Mouse (Mus musculus): ENCODE data around the gene Cmtm8. TPM values are rescaled to one million over a fixed set of nuclear protein-coding genes. Genes with fewer than 3 reads are reported as not detected.
A peak's percentile ranks its signal among the peaks of the same experiment; 100 is the strongest.

Cmtm8 gene
- polyA plus RNA-seq, 1 experiment from 2014 or later, result 118 TPM

- peaks cover 4% of the 10 kb centered on the region; the same call in 1 of the 2 replicates for H3K36me3 ChIP-seq (ENCODE audit: control insufficient read depth, insufficient read depth, low read length)
- H3K27me3 ChIP-seq (ENCODE audit: control insufficient read depth, insufficient read depth, low read depth, low read length), result no peaks in the 10 kb centered on the region
- H3K9me3 ChIP-seq (ENCODE audit: control insufficient read depth, low read length), result no peaks in the 10 kb centered on the region; the same call in 1 of the 2 replicates
- ATAC-seq (ENCODE audit: low read depth), result peak; percentile 27; the same call in 1 of the 2 replicates
- H3K9ac ChIP-seq (ENCODE audit: low read length), result no peak overlapping the region
- no peak overlapping the region for H3K27ac ChIP-seq (ENCODE audit: low read length)
- 46% methylated on average over 4 of the region's 4 CpGs for WGBS
- no peak overlapping the region for H3K4me2 ChIP-seq (ENCODE audit: low read depth, low read length)
- peaks cover 10% of the 10 kb centered on the region; the same call in 1 of the 2 replicates for H3K4me1 ChIP-seq (replicated peaks; ENCODE audit: control insufficient read depth, insufficient read depth, low read length)
- H3K4me3 ChIP-seq (ENCODE audit: low read length), result no peak overlapping the region
Measured at GRCm38 (mm10) chr9:114775272-114775671, 68.7 kb downstream of the Cmtm8 start.

- whole genome bisulfite sequencing, result 57% methylated on average over 6 of the region's 6 CpGs
- Histone ChIP-seq H3K4me1 (replicated peaks; ENCODE audit: control insufficient read depth, insufficient read depth, low read length) (peaks cover 7% of the 10 kb centered on the region; the same call in 1 of the 2 replicates), H3K36me3 (ENCODE audit: control insufficient read depth, insufficient read depth, low read length) (peaks cover 4% of the 10 kb centered on the region; the same call in 1 of the 2 replicates), H3K4me3 (ENCODE audit: low read length) (no peak overlapping the region), H3K4me2 (ENCODE audit: low read depth, low read length) (no peak overlapping the region), H3K27ac (ENCODE audit: low read length) (no peak overlapping the region), H3K9ac (ENCODE audit: low read length) (no peak overlapping the region), H3K27me3 (ENCODE audit: control insufficient read depth, insufficient read depth, low read depth, low read length) (no peaks in the 10 kb centered on the region), H3K9me3 (ENCODE audit: control insufficient read depth, low read length) (no peaks in the 10 kb centered on the region; the same call in 1 of the 2 replicates)
- no peak for ATAC-seq (ENCODE audit: low read depth)
Measured at GRCm38 (mm10) chr9:114774629-114775028, 69.3 kb downstream of the Cmtm8 start.

GRCm38 (mm10) chr9:114771565-114771964, 72.4 kb downstream of the Cmtm8 start:
- Histone ChIP-seq H3K4me2 (ENCODE audit: low read depth, low read length) (no peak overlapping the region), H3K9me3 (ENCODE audit: control insufficient read depth, low read length) (no peaks in the 10 kb centered on the region; the same call in 1 of the 2 replicates), H3K27ac (ENCODE audit: low read length) (no peak overlapping the region), H3K27me3 (ENCODE audit: control insufficient read depth, insufficient read depth, low read depth, low read length) (no peaks in the 10 kb centered on the region), H3K36me3 (ENCODE audit: control insufficient read depth, insufficient read depth, low read length) (peaks cover 4% of the 10 kb centered on the region; the same call in 1 of the 2 replicates), H3K4me3 (ENCODE audit: low read length) (no peak overlapping the region), H3K9ac (ENCODE audit: low read length) (no peak overlapping the region), H3K4me1 (replicated peaks; ENCODE audit: control insufficient read depth, insufficient read depth, low read length) (peaks cover 11% of the 10 kb centered on the region; the same call in 1 of the 2 replicates)
- ATAC-seq (ENCODE audit: low read depth), result no peak
- 83% methylated on average over 7 of the region's 7 CpGs for WGBS

- no peak for ATAC-seq (ENCODE audit: low read depth)
- Histone ChIP-seq H3K27me3 (ENCODE audit: control insufficient read depth, insufficient read depth, low read depth, low read length) (no peaks in the 10 kb centered on the region), H3K27ac (ENCODE audit: low read length) (no peak overlapping the region), H3K4me1 (replicated peaks; ENCODE audit: control insufficient read depth, insufficient read depth, low read length) (peaks cover 9% of the 10 kb centered on the region; the same call in 1 of the 2 replicates), H3K4me2 (ENCODE audit: low read depth, low read length) (no peak overlapping the region), H3K9ac (ENCODE audit: low read length) (no peak overlapping the region), H3K4me3 (ENCODE audit: low read length) (no peak overlapping the region), H3K36me3 (ENCODE audit: control insufficient read depth, insufficient read depth, low read length) (peaks cover 6% of the 10 kb centered on the region; the same call in 1 of the 2 replicates), H3K9me3 (ENCODE audit: control insufficient read depth, low read length) (no peaks in the 10 kb centered on the region; the same call in 1 of the 2 replicates)
- WGBS, result 85% methylated on average over 4 of the region's 4 CpGs
Measured at GRCm38 (mm10) chr9:114770224-114770623, 73.7 kb downstream of the Cmtm8 start.

- H3K9ac ChIP-seq (ENCODE audit: low read length), result no peak overlapping the region; the same call in 1 of the 2 replicates
- peaks cover 6% of the 10 kb centered on the region; the same call in 1 of the 2 replicates for H3K36me3 ChIP-seq (ENCODE audit: control insufficient read depth, insufficient read depth, low read length)
- H3K27ac ChIP-seq (ENCODE audit: low read length), result no peak overlapping the region
- H3K4me3 ChIP-seq (ENCODE audit: low read length), result no peak overlapping the region
- no peak overlapping the region for H3K4me2 ChIP-seq (ENCODE audit: low read depth, low read length)
- H3K27me3 ChIP-seq (ENCODE audit: control insufficient read depth, insufficient read depth, low read depth, low read length), result no peaks in the 10 kb centered on the region
- no peaks in the 10 kb centered on the region; the same call in 1 of the 2 replicates for H3K9me3 ChIP-seq (ENCODE audit: control insufficient read depth, low read length)
- WGBS, result 38% methylated on average over 10 of the region's 10 CpGs
- 0 out of 2 replicates have a peak, but pooled peaks have one; percentile 37 for ATAC-seq (ENCODE audit: low read depth)
- H3K4me1 ChIP-seq (replicated peaks; ENCODE audit: control insufficient read depth, insufficient read depth, low read length), result peaks cover 6% of the 10 kb centered on the region; the same call in 1 of the 2 replicates
Measured at GRCm38 (mm10) chr9:114768066-114768465, 75.9 kb downstream of the Cmtm8 start.

GRCm38 (mm10) chr9:114767507-114767906, 76.4 kb downstream of the Cmtm8 start:
- H3K27me3 ChIP-seq (ENCODE audit: control insufficient read depth, insufficient read depth, low read depth, low read length), result no peaks in the 10 kb centered on the region
- peaks cover 6% of the 10 kb centered on the region; the same call in 1 of the 2 replicates for H3K4me1 ChIP-seq (replicated peaks; ENCODE audit: control insufficient read depth, insufficient read depth, low read length)
- peak overlapping the region; percentile 26; the same call in 1 of the 2 replicates for H3K9ac ChIP-seq (ENCODE audit: low read length)
- no peak for ATAC-seq (ENCODE audit: low read depth)
- no peak overlapping the region for H3K27ac ChIP-seq (ENCODE audit: low read length)
- no peaks in the 10 kb centered on the region; the same call in 1 of the 2 replicates for H3K9me3 ChIP-seq (ENCODE audit: control insufficient read depth, low read length)
- WGBS, result 51% methylated on average over 2 of the region's 2 CpGs
- H3K36me3 ChIP-seq (ENCODE audit: control insufficient read depth, insufficient read depth, low read length), result peaks cover 5% of the 10 kb centered on the region
- H3K4me2 ChIP-seq (ENCODE audit: low read depth, low read length), result no peak overlapping the region
- no peak overlapping the region for H3K4me3 ChIP-seq (ENCODE audit: low read length)

GRCm38 (mm10) chr9:114767030-114767429, 76.9 kb downstream of the Cmtm8 start:
- Histone ChIP-seq H3K9ac (ENCODE audit: low read length) (no peak overlapping the region), H3K4me3 (ENCODE audit: low read length) (no peak overlapping the region), H3K36me3 (ENCODE audit: control insufficient read depth, insufficient read depth, low read length) (peaks cover 2% of the 10 kb centered on the region; the same call in 1 of the 2 replicates), H3K27ac (ENCODE audit: low read length) (no peak overlapping the region), H3K27me3 (ENCODE audit: control insufficient read depth, insufficient read depth, low read depth, low read length) (no peaks in the 10 kb centered on the region), H3K4me1 (replicated peaks; ENCODE audit: control insufficient read depth, insufficient read depth, low read length) (peaks cover 6% of the 10 kb centered on the region; the same call in 1 of the 2 replicates), H3K4me2 (ENCODE audit: low read depth, low read length) (no peak overlapping the region), H3K9me3 (ENCODE audit: control insufficient read depth, low read length) (no peaks in the 10 kb centered on the region)
- ATAC-seq (ENCODE audit: low read depth), result peak; percentile 27; the same call in 1 of the 2 replicates
- WGBS, result 69% methylated on average over 13 of the region's 13 CpGs

GRCm38 (mm10) chr9:114763341-114763740, 80.6 kb downstream of the Cmtm8 start:
- H3K4me2 ChIP-seq (ENCODE audit: low read depth, low read length), result no peak overlapping the region
- no peak overlapping the region for H3K4me3 ChIP-seq (ENCODE audit: low read length)
- WGBS, result 60% methylated on average over 13 of the region's 13 CpGs
- H3K36me3 ChIP-seq (ENCODE audit: control insufficient read depth, insufficient read depth, low read length), result peaks cover 5% of the 10 kb centered on the region
- no peaks in the 10 kb centered on the region for H3K9me3 ChIP-seq (ENCODE audit: control insufficient read depth, low read length)
- no peak overlapping the region for H3K27ac ChIP-seq (ENCODE audit: low read length)
- no peak overlapping the region for H3K9ac ChIP-seq (ENCODE audit: low read length)
- ATAC-seq (ENCODE audit: low read depth), result no peak
- no peaks in the 10 kb centered on the region for H3K27me3 ChIP-seq (ENCODE audit: control insufficient read depth, insufficient read depth, low read depth, low read length)
- H3K4me1 ChIP-seq (replicated peaks; ENCODE audit: control insufficient read depth, insufficient read depth, low read length), result peaks cover 6% of the 10 kb centered on the region; the same call in 1 of the 2 replicates

- ATAC-seq (ENCODE audit: low read depth), result no peak
- Histone ChIP-seq H3K27ac (ENCODE audit: low read length) (no peak overlapping the region), H3K4me1 (replicated peaks; ENCODE audit: control insufficient read depth, insufficient read depth, low read length) (peaks cover under 1% of the 10 kb centered on the region; the same call in 1 of the 2 replicates), H3K9me3 (ENCODE audit: control insufficient read depth, low read length) (no peaks in the 10 kb centered on the region), H3K27me3 (ENCODE audit: control insufficient read depth, insufficient read depth, low read depth, low read length) (no peaks in the 10 kb centered on the region), H3K4me2 (ENCODE audit: low read depth, low read length) (no peak overlapping the region), H3K9ac (ENCODE audit: low read length) (no peak overlapping the region), H3K4me3 (ENCODE audit: low read length) (no peak overlapping the region), H3K36me3 (ENCODE audit: control insufficient read depth, insufficient read depth, low read length) (peaks cover 6% of the 10 kb centered on the region)
- WGBS, result 62% methylated on average over 11 of the region's 11 CpGs
Measured at GRCm38 (mm10) chr9:114761848-114762247, 82.1 kb downstream of the Cmtm8 start.
